Mouse (Mus musculus) ES-Bruce4 (cell line): Measurements from ENCODE around the gene Gimap8.

Source experiments
- CTCF ChIP-seq: IDR thresholded peaks from one replicate; pipeline ENCODE4 v1.8.1; 2011; ENCODE audit warnings: low read depth, low read length
- POLR2A ChIP-seq: IDR thresholded peaks from one replicate; pipeline ENCODE4 v1.8.1; 2011; ENCODE audit warnings: low read length; ENCODE audit not compliant: insufficient read depth

GRCm38 (mm10) chr6:48602080-48602741 lies 44.8 kb upstream of the Gimap8 start:
- TF ChIP-seq CTCF = no peak
- TF ChIP-seq POLR2A = no peak
